15 mouse cellular contexts compared by ENCODE assay signal in the genomic region with DNA sequence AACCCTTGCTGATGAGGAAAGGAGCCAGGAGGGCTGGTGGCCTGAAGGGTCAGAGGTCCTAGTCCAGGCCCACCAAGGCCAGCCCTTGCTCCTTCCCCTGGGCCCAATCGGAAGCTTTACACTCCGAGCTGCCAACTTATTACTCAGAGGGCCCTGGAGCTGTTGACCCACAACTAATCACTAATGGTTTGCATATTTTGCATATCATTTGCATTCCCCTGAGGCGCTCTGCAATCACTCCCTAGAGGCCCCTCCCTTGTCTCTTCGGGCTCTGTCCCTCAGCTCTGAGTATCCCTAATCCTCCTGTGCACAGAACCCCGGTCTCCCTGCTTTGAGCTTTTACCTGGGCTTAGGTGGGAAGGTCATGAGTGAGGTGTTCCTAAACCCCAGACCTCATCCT. TPM values are rescaled to one million over a fixed set of nuclear protein-coding genes. Genes with fewer than 3 reads are reported as not detected.
DNase-seq lines count a peak whose midpoint lies in the region; ATAC-seq and TF ChIP-seq lines count a peak whose summit lies in the region.
"Had no signal": no experiment of that assay in that cellular context is flagged by ENCODE, and none has a peak within 500 bp of the region (broad histone marks: within the 10 kb centered on the region; RNA-seq: fewer than 3 reads in every experiment).

No protein-coding gene starts in this region.

- H3K36me3 ChIP-seq in forebrain, embryonic 14.5 days (ENCODE audit: control insufficient read depth, insufficient read depth, low read length) = no peaks in the 10 kb centered on the region
- H3K36me3 ChIP-seq in hindbrain, postnatal 0 days (ENCODE audit: insufficient read depth, low read length) = no peaks in the 10 kb centered on the region
- H3K36me3 ChIP-seq: lung, embryonic 15.5 days had no signal

- no peak overlapping the region for H3K27ac ChIP-seq in forebrain, embryonic 14.5 days (ENCODE audit: low read depth, low read length)
- H3K27ac ChIP-seq in hindbrain, postnatal 0 days = no peak overlapping the region
- H3K27ac ChIP-seq: lung, embryonic 15.5 days had no signal

- H3K27me3 ChIP-seq in forebrain, embryonic 14.5 days (replicated peaks; ENCODE audit: control insufficient read depth, insufficient read depth, low read length) = 0 out of 2 replicates have a peak, but pooled peaks cover 2% of the 10 kb centered on the region
- no peaks in the 10 kb centered on the region for H3K27me3 ChIP-seq in hindbrain, postnatal 0 days (ENCODE audit: insufficient read depth, low read length)

- 0 out of 2 replicates have a peak overlapping the region, but pooled peaks have one; percentile 8 for H3K4me2 ChIP-seq in forebrain, embryonic 14.5 days (ENCODE audit: low read length)
- H3K4me2 ChIP-seq in hindbrain, postnatal 0 days (ENCODE audit: low read depth, low read length) = no peak overlapping the region
- H3K4me2 ChIP-seq: lung, embryonic 15.5 days had no signal

- 3% methylated on average over 5 of the region's 5 CpGs for WGBS in forebrain, embryonic 14.5 days
- 10% methylated on average over 5 of the region's 5 CpGs for WGBS in hindbrain, postnatal 0 days

- H3K9ac ChIP-seq in forebrain, embryonic 14.5 days (ENCODE audit: low read length) = no peak overlapping the region
- no peak overlapping the region for H3K9ac ChIP-seq in hindbrain, postnatal 0 days (replicated peaks; ENCODE audit: low read length)
- H3K9ac ChIP-seq: lung, embryonic 15.5 days had no signal

- H3K4me1 ChIP-seq in forebrain, embryonic 14.5 days (ENCODE audit: control insufficient read depth, insufficient read depth, low read length) = peaks cover 19% of the 10 kb centered on the region
- peaks cover 18% of the 10 kb centered on the region for H3K4me1 ChIP-seq in hindbrain, postnatal 0 days (ENCODE audit: insufficient read depth, low read length)

- H3K4me3 ChIP-seq in forebrain, embryonic 14.5 days (ENCODE audit: low read depth, low read length) = no peak overlapping the region
- H3K4me3 ChIP-seq in hindbrain, postnatal 0 days (ENCODE audit: low read length) = no peak overlapping the region
- H3K4me3 ChIP-seq: lung, embryonic 15.5 days had no signal

- peak; percentile 10 to 25 for DNase-seq in spleen, postnatal 36 days (ENCODE audit: low spot score in 2 of 2)
- no peak for DNase-seq in spleen, adult 18-20 months
- peak; percentile 64 for DNase-seq in forebrain, embryonic 14.5 days (ENCODE audit: low spot score)
- peak; percentile 42 for DNase-seq in hindbrain, postnatal 0 days (ENCODE audit: low spot score)
- no peak for DNase-seq in testis, postnatal 14 days (ENCODE audit: low spot score)
- no peak for DNase-seq in urinary bladder, postnatal 4 days (ENCODE audit: low spot score in 2 of 2)
- DNase-seq in cerebellum, adult 11 months = no peak
- DNase-seq: adrenal gland, adult 2 months; cerebellum, adult 9-11 months; gastrocnemius, postnatal 10 days; heart, postnatal 36 days; kidney, adult 11 months; right cerebral cortex, adult 18-20 months; thymus, adult 18-20 months had no signal

- H3K9me3 ChIP-seq in forebrain, embryonic 14.5 days (replicated peaks; ENCODE audit: control insufficient read depth, low read length) = no peaks in the 10 kb centered on the region
- H3K9me3 ChIP-seq in hindbrain, postnatal 0 days (ENCODE audit: low read length) = no peaks in the 10 kb centered on the region
- H3K9me3 ChIP-seq: lung, embryonic 15.5 days had no signal

- TF ChIP-seq CTCF in hindbrain, postnatal 0 days (IDR thresholded peaks at IDR 0.05; ENCODE audit: low read depth) = no peak

- peak; percentile 78 for ATAC-seq in forebrain, embryonic 14.5 days
- ATAC-seq in hindbrain, postnatal 0 days = no peak

RNA-seq across cellular contexts. Expression of gene Mdga1, which starts 4.4 kb away (rescaled TPM):
- 9.4 and 9.9 TPM in 2 replicates for polyA plus RNA-seq in forebrain, embryonic 14.5 days (2014; fragmentation: Nextera tagmentation; extraction: Ambion mirVana)
- 73.3 and 104 TPM in 2 replicates for total RNA-seq in hindbrain, postnatal 0 days (2014; rRNA removed)
- 14.0 and 16.7 TPM in 2 replicates for polyA plus RNA-seq in hindbrain, postnatal 0 days (2015; fragmentation: Nextera tagmentation; extraction: Ambion mirVana)

RNA-seq across cellular contexts. Expression of gene Zfand3, which starts 39.0 kb away (rescaled TPM):
- 57.2 and 59.5 TPM in 2 replicates for polyA plus RNA-seq in forebrain, embryonic 14.5 days (2014; fragmentation: Nextera tagmentation; extraction: Ambion mirVana)
- 84.5 and 105 TPM in 2 replicates for total RNA-seq in hindbrain, postnatal 0 days (2014; rRNA removed)
- 49.2 and 50.6 TPM in 2 replicates for polyA plus RNA-seq in hindbrain, postnatal 0 days (2015; fragmentation: Nextera tagmentation; extraction: Ambion mirVana)

Comparison
In these comparisons a context has a peak if more than half of its experiments do, and no peak if none do; other contexts are left out.
1. DNase-seq: peak in spleen, postnatal 36 days (2 of 2), forebrain, embryonic 14.5 days (single experiment) and hindbrain, postnatal 0 days (single experiment); none in spleen, adult 18-20 months (0 of 2), testis, postnatal 14 days (single experiment), urinary bladder, postnatal 4 days (0 of 2) and cerebellum, adult 11 months (single experiment).